Mouse (Mus musculus) v-Abl transformed pro-B cells (cell line): Measurements from ENCODE around the gene Tcp10c.
"Not testable (repeated sequence)": the region's sequence is repeated elsewhere in the genome, so short reads cannot be mapped to it uniquely, and the experiment has no call there.

Experiments
- in situ Hi-C, 2 experiments: fragments of 400-800 bp; cut with MboI; formaldehyde crosslinking; loops; one replicate each; pipeline ENCODE4 v1.15.1; 2025; ENCODE audit not compliant: unreplicated experiment in 2 of 2

Gene Tcp10c

GRCm38 (mm10) chr17:13354521-13354920 is at the start of gene Tcp10c:
Tcp10c (plus strand) TSS chr17:13354572.
- in situ Hi-C loops: not testable (repeated sequence)

GRCm38 (mm10) chr17:13307852-13308251 is 46.5 kb upstream of the Tcp10c start:
- in situ Hi-C loops: not testable (repeated sequence)

- in situ Hi-C loops: not testable (repeated sequence)
Measured at GRCm38 (mm10) chr17:13308344-13308743, 46.0 kb upstream of the Tcp10c start.

DNA sequence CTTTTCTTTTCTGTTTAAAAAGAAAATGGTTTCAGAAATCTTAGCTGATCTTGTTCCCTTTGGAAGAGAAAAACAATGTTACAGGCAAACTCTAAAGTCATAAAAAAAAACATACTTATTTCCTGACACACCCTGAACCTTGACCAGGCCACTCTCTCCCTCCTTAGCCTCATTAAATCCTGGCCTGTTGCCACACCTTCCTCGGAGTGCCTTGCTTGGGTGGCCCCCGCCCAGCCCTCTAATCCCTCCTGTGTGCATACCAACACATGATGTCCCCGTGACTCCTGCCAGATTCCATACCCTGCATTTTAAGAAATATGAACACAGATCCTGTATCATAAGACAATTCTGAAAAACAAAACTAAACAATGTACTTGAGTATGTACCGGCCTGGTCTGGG is 45.6 kb upstream of the Tcp10c start:
- in situ Hi-C loops: not testable (repeated sequence)

DNA sequence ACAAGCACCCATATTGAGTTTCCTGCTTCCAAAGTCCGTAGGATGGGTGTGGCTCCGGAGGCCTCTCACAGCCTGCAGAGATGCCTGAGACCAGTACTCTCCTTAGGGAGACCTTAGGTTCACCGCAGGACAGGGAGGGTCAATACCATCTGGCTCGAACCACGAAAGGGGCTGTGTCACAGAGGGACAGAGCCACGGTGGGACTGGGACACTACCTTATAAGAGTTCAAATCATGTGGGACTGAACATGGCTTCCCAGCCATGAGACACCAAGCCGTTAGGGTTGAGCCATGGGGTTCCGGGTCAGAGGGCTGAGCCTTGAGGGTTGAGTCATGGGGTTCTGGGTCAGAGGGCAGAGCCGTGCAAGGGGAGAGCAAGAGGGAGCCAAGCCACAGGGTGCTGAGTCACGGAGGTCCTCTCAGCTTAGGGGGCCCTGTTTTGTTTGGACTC is 45.2 kb upstream of the Tcp10c start:
- in situ Hi-C loops: not testable (repeated sequence)

GRCm38 (mm10) chr17:13329967-13330366 is 24.4 kb upstream of the Tcp10c start:
- in situ Hi-C loops: not testable (repeated sequence)

DNA sequence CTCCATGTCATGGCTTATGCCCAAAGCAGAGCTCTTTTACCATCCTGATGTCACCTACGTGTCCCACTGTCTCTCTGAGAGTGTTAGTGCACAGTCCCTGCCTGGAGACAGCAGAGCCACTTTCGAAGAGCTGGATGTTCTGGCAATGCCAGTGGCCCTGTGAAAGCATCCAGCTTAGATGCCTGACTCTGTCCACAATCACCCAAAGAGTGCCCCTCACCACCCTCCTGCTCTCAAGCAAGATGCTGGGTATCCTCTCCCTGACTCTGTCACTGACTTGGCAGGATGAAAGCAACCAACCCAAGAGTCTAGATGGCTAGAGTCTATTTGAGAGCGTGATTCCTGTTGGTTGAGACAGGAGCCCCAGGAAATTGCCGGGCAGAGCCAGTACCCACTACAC is 23.2 kb upstream of the Tcp10c start:
- in situ Hi-C loops: not testable (repeated sequence)

- in situ Hi-C loops: not testable (repeated sequence)
Measured at GRCm38 (mm10) chr17:13332496-13332895, 21.9 kb upstream of the Tcp10c start.

DNA sequence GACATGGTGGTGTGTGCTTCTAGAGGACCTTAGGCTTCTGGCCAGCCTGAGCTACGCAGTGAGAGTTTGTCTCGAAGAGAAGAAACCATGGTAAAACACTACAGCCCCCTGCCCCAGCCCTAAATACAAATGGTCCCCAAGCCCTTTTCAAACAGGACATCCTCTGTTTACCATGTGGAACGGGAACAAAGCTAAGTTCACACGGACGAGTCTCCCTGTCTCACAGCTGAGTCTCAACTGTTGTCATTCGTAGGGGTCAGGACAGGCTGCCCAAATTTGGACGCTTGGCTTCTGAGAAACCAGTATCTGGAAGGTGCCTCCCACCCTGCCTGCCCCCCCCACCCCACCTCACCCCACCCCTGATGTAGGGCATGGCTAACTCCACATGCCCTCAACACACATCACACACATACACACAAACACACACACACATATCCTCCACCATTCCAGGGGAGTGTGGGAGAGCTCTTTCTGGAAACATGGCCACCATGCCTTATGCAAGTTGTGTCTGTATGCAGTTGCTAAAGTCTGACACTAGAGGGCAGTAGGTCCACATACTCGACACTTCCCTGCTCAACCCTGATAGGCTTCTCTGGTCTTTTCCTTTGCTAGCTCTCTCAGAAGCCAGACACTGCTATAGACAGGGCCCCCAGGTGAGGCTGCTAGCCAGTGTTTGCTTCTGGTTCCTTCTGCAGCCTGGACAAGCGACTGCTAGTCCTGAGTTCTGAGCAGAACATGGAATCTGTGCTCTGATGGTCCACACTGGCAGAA is 17.2 kb upstream of the Tcp10c start:
- in situ Hi-C loops: not testable (repeated sequence)

- in situ Hi-C loops: not testable (repeated sequence)
Measured at GRCm38 (mm10) chr17:13337931-13338330, 16.4 kb upstream of the Tcp10c start.

DNA sequence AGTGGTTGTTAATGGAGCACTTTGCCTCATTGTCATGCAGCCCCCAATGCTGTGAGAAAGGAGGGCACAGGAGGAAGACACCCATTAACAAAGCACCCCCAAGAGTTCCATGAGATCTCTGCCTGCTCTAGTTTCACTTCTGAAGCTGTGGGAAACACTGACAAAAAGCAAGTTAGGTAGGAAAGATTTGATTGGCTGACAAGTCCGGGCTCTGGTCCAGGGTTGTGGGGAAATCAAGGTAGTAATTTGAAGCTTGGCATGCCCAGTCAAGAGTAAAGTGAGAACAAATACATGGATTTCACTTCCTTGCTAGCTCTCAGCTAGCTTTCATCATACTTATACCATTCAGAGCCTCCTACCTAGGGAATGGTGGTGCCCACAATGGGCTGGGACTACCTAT is 14.3 kb upstream of the Tcp10c start:
- in situ Hi-C loops: not testable (repeated sequence)

- in situ Hi-C loops: not testable (repeated sequence)
Measured at GRCm38 (mm10) chr17:13345923-13346322, 8.4 kb upstream of the Tcp10c start.

GRCm38 (mm10) chr17:13349563-13349962 is 4.8 kb upstream of the Tcp10c start:
- in situ Hi-C loops: not testable (repeated sequence)

- in situ Hi-C loops: not testable (repeated sequence)
Measured at GRCm38 (mm10) chr17:13353249-13353648, 1.1 kb upstream of the Tcp10c start.

DNA sequence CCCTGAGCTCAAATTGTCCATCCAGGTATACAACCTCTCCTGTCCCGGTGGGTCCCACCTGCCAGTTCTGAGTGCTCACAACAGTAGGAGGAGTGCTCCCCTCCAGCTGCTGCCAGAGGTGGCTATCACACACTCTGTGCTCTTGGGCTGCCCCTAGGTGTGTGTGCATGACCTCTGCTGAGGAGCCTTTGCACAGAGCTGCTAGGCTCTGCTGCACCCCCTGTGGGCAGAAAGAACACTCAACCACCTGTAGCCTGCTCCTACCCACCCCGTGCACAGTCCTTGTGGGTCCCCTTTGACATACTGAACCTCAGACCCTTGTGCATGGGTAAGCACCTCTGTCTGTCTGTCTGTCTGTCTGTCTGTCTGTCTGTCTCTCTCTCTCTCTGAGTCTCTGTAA is 8.1 kb downstream of the Tcp10c start:
- in situ Hi-C loops: not testable (repeated sequence)

DNA sequence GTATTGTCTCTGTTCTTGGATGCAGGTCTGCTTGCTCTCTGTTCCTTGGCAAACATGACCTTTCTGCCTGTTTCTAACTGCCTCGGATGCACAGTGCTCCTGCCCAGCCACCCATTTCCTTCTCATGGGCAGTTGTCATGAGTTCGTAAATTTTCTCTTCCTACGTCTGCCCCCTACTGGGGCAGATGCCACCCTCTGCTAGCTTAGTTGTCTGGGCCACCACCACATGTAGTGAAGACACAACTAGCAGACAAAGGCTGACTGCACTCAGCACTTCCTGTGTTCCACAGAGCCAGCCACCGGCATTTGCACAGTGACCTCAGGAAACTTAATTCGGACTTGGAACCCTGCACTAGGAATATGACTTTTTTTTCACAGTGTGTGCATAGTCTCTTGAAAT is 9.4 kb downstream of the Tcp10c start:
- in situ Hi-C loops: not testable (repeated sequence)

DNA sequence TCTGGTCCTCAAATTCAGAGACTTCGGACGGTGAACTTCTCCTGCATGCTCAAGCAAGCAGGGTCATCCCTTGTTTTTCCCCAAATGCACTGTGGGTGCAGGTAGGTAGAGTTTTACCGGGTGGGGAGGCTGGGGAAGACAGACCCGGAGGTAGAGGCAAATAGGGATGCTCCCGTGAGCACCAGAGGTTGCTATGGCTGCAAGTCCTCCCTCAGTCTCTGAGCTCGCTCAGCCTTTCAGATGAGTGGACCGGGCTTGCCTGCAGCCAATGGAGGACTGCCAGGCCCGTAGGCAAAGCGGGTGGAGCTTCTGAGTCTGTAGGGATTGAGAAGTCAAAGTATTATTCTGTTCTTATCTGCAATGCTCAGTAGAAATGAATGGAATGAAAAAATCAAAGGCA is 9.8 kb downstream of the Tcp10c start:
- in situ Hi-C loops: not testable (repeated sequence)

GRCm38 (mm10) chr17:13367181-13367580 is 12.8 kb downstream of the Tcp10c start:
- in situ Hi-C loops: not testable (repeated sequence)

GRCm38 (mm10) chr17:13368658-13369057 is 14.3 kb downstream of the Tcp10c start:
- in situ Hi-C loops: not testable (repeated sequence)

DNA sequence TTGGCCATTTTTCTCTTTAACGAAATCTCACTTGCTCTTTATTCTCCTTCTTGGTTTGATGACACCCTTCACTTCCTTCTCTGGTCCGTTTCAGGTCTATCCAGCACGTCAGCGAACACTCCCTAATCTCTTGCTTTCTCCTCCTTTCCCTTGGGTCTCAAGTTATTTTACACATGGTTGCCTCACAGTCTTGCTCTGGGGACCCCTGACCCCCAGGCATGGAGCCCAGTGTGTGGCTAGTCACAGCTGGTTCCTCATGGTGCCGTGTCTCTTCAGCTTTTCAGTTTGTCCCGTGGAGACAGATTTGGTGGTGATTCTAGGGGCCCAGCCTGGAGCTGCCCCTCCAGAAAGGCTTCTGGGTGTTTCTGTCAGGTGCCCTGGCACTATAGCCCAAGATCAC is 16.4 kb downstream of the Tcp10c start:
- in situ Hi-C loops: not testable (repeated sequence)

GRCm38 (mm10) chr17:13378341-13378740 is 24.0 kb downstream of the Tcp10c start:
- in situ Hi-C loops: not testable (repeated sequence)

- in situ Hi-C loops: not testable (repeated sequence)
Measured at GRCm38 (mm10) chr17:13379951-13380615, 25.7 kb downstream of the Tcp10c start.
